Mouse (Mus musculus): Measurements from ENCODE around the gene Pomp.

GRCm38 (mm10) chr5:147825375-147825969 lies 34.8 kb upstream of the Pomp start:
- TF ChIP-seq CTCF (IDR thresholded peaks at IDR 0.05; ENCODE audit: insufficient read depth, low read depth, low read length) (no peak), POLR2A (IDR thresholded peaks at IDR 0.05; ENCODE audit: insufficient read depth, low read depth, low read length) (no peak)

Measured in olfactory bulb, adult 2 months (tissue).